Mouse (Mus musculus) MEL (cell line): ENCODE results near the gene Clic1.

ENCODE experiments used
- CTCF ChIP-seq, 3 experiments: IDR thresholded peaks in 2 of 3; conservative IDR thresholded peaks in 1 of 3; 2 replicates each; pipeline ENCODE4 v1.5.1; 2011 to 2012; ENCODE audit warnings: low read length in 3 of 3, low read depth in 2 of 3, mild to moderate bottlenecking in 2 of 3, improper control_type of control experiment in 1 of 3, inconsistent platforms in 1 of 3, mixed read lengths in 1 of 3, moderate library complexity in 1 of 3; ENCODE audit not compliant: control insufficient read depth in 1 of 3, insufficient read depth in 1 of 3, poor library complexity in 1 of 3, severe bottlenecking in 1 of 3
- ETS1 ChIP-seq: IDR thresholded peaks from 2 replicates; pipeline ENCODE4 v1.6.1; 2012; ENCODE audit warnings: low read depth, mild to moderate bottlenecking, inconsistent platforms, low read length, improper control_type of control experiment, moderate library complexity
- MEF2A ChIP-seq: IDR thresholded peaks from 2 replicates; pipeline ENCODE4 v1.6.1; 2014; ENCODE audit warnings: low read depth, mild to moderate bottlenecking, inconsistent platforms, low read length, improper control_type of control experiment; ENCODE audit not compliant: poor library complexity, insufficient replicate concordance, severe bottlenecking; ENCODE audit errors: extremely low read depth
- POLR2A ChIP-seq, 2 experiments: IDR thresholded peaks; 2 replicates each; pipeline ENCODE4 v1.6.1; 2011 to 2012; ENCODE audit warnings: low read length in 2 of 2, mild to moderate bottlenecking in 2 of 2, control low read depth in 1 of 2, improper control_type of control experiment in 1 of 2, low read depth in 1 of 2, moderate library complexity in 1 of 2; ENCODE audit not compliant: control insufficient read depth in 1 of 2, insufficient read depth in 1 of 2, poor library complexity in 1 of 2
- UBTF ChIP-seq: IDR thresholded peaks from 2 replicates; pipeline ENCODE4 v1.6.1; 2012; ENCODE audit warnings: low read depth, mild to moderate bottlenecking, inconsistent platforms, low read length, improper control_type of control experiment, moderate library complexity, borderline replicate concordance; ENCODE audit not compliant: insufficient read depth
- ZKSCAN1 ChIP-seq: IDR thresholded peaks from 2 replicates; pipeline ENCODE4 v1.6.1; 2012; ENCODE audit warnings: low read depth, mild to moderate bottlenecking, inconsistent platforms, low read length, improper control_type of control experiment, moderate library complexity

GRCm38 (mm10) chr17:35064951-35065947 lies 15.5 kb downstream of the Clic1 start, which contains the start of gene Ly6g6c:
- no peak for TF ChIP-seq UBTF
- TF ChIP-seq POLR2A (IDR thresholded peaks at IDR 0.05; ENCODE audit: control insufficient read depth in 1 of 2, insufficient read depth in 1 of 2, low read depth in 1 of 2, low read length in 2 of 2, poor library complexity in 1 of 2): no peak
- no peak for TF ChIP-seq MEF2A
- TF ChIP-seq CTCF (IDR thresholded peaks at IDR 0.05 in 2 of 3, conservative IDR thresholded peaks at IDR 0.05 in 1 of 3; ENCODE audit: control insufficient read depth in 1 of 3, insufficient read depth in 1 of 3, low read depth in 2 of 3, low read length in 3 of 3, poor library complexity in 1 of 3, severe bottlenecking in 1 of 3): no peak
- TF ChIP-seq ETS1: no peak
- no peak for TF ChIP-seq ZKSCAN1
